Mouse (Mus musculus): ENCODE results near the gene Atf7ip. TPM values are rescaled to one million over a fixed set of nuclear protein-coding genes. Genes with fewer than 3 reads are reported as not detected.

Gene Atf7ip
- polyA plus RNA-seq (2017; shearing (Covaris generic)), result 120 TPM

GRCm38 (mm10) chr6:136505867-136506266 lies at the start of gene Atf7ip:
Atf7ip (plus strand) TSS chr6:136506167.

Other genes with a start within 250 kb of the Atf7ip start
- not detected for gene Gm8994, start 178.6 kb upstream of the Atf7ip start, polyA plus RNA-seq (2017; shearing (Covaris generic))
- not detected for gene E330021D16Rik, start 90.6 kb upstream of the Atf7ip start, polyA plus RNA-seq (2017; shearing (Covaris generic))
- gene Plbd1, start 155.8 kb downstream of the Atf7ip start, polyA plus RNA-seq (2017; shearing (Covaris generic)), result not detected